14 mouse cellular contexts compared by ENCODE assay signal in genomic region chr13:14487812-14488211, GRCm38 (mm10). TPM values are rescaled to one million over a fixed set of nuclear protein-coding genes. Genes with fewer than 3 reads are reported as not detected.
DNase-seq lines count a peak whose midpoint lies in the region; ATAC-seq lines count a peak whose summit lies in the region.
"Had no signal": no experiment of that assay in that cellular context is flagged by ENCODE, and none has a peak within 500 bp of the region (broad histone marks: within the 10 kb centered on the region; RNA-seq: fewer than 3 reads in every experiment).

No protein-coding gene starts in this region.

- 0 out of 2 replicates have a peak, but pooled peaks have one; percentile 66 for ATAC-seq in midbrain, embryonic 12.5 days (ENCODE audit: low FRiP score, low read depth)
- ATAC-seq in midbrain, embryonic 16.5 days = no peak
- peak; percentile 88 for ATAC-seq in forebrain, embryonic 13.5 days
- peak; percentile 48; the same call in 1 of the 2 replicates for ATAC-seq in hindbrain, embryonic 14.5 days (ENCODE audit: low FRiP score)
- ATAC-seq: liver, postnatal 0 days had no signal

- no peak for DNase-seq in hindbrain, embryonic 14.5 days (ENCODE audit: low spot score)
- peak; percentile 9 for DNase-seq in retina, embryonic 14.5 days (ENCODE audit: low spot score)
- DNase-seq in ovary, adult 18-20 months (ENCODE audit: low spot score) = no peak
- no peak for DNase-seq in lung, postnatal 4 days
- DNase-seq: adrenal gland, postnatal 36 days; cerebellum, postnatal 14 days; gastrocnemius, postnatal 14 days; kidney, adult 8-10 months; kidney, postnatal 36 days; liver, postnatal 0 days; lung, postnatal 14 days had no signal

- no peaks in the 10 kb centered on the region for H3K9me3 ChIP-seq in midbrain, embryonic 12.5 days
- no peaks in the 10 kb centered on the region for H3K9me3 ChIP-seq in midbrain, embryonic 16.5 days (replicated peaks; ENCODE audit: control insufficient read depth, low read length, poor library complexity, severe bottlenecking)
- no peaks in the 10 kb centered on the region for H3K9me3 ChIP-seq in forebrain, embryonic 13.5 days (replicated peaks)
- H3K9me3 ChIP-seq in hindbrain, embryonic 14.5 days (ENCODE audit: control insufficient read depth, low read length) = no peaks in the 10 kb centered on the region

- H3K27ac ChIP-seq in midbrain, embryonic 12.5 days (replicated peaks) = no peak overlapping the region
- H3K27ac ChIP-seq in midbrain, embryonic 16.5 days (ENCODE audit: low read length) = no peak overlapping the region
- H3K27ac ChIP-seq in forebrain, embryonic 13.5 days = no peak overlapping the region
- no peak overlapping the region for H3K27ac ChIP-seq in hindbrain, embryonic 14.5 days

- no peak overlapping the region for H3K4me3 ChIP-seq in midbrain, embryonic 12.5 days
- H3K4me3 ChIP-seq in midbrain, embryonic 16.5 days (ENCODE audit: low read depth, low read length) = no peak overlapping the region
- H3K4me3 ChIP-seq in forebrain, embryonic 13.5 days = no peak overlapping the region
- no peak overlapping the region for H3K4me3 ChIP-seq in hindbrain, embryonic 14.5 days (replicated peaks; ENCODE audit: low read length)

- no peaks in the 10 kb centered on the region for H3K36me3 ChIP-seq in midbrain, embryonic 12.5 days
- H3K36me3 ChIP-seq in midbrain, embryonic 16.5 days (ENCODE audit: control insufficient read depth, insufficient read depth, low read length) = no peaks in the 10 kb centered on the region
- no peaks in the 10 kb centered on the region for H3K36me3 ChIP-seq in forebrain, embryonic 13.5 days (ENCODE audit: poor library complexity, severe bottlenecking)
- H3K36me3 ChIP-seq in hindbrain, embryonic 14.5 days (replicated peaks; ENCODE audit: control insufficient read depth, insufficient read depth) = no peaks in the 10 kb centered on the region

- H3K9ac ChIP-seq in midbrain, embryonic 12.5 days (replicated peaks) = no peak overlapping the region
- no peak overlapping the region for H3K9ac ChIP-seq in midbrain, embryonic 16.5 days (ENCODE audit: low read depth, low read length)
- H3K9ac ChIP-seq in forebrain, embryonic 13.5 days = no peak overlapping the region
- H3K9ac ChIP-seq in hindbrain, embryonic 14.5 days = no peak overlapping the region
- H3K9ac ChIP-seq: liver, postnatal 0 days had no signal

- H3K4me2 ChIP-seq in midbrain, embryonic 12.5 days (replicated peaks) = no peak overlapping the region
- no peak overlapping the region for H3K4me2 ChIP-seq in midbrain, embryonic 16.5 days (ENCODE audit: low read length)
- H3K4me2 ChIP-seq in forebrain, embryonic 13.5 days = no peak overlapping the region
- H3K4me2 ChIP-seq in hindbrain, embryonic 14.5 days (replicated peaks) = no peak overlapping the region

- H3K27me3 ChIP-seq in midbrain, embryonic 12.5 days = no peaks in the 10 kb centered on the region
- no peaks in the 10 kb centered on the region for H3K27me3 ChIP-seq in midbrain, embryonic 16.5 days (ENCODE audit: control insufficient read depth, insufficient read depth, low read depth, low read length)
- H3K27me3 ChIP-seq in forebrain, embryonic 13.5 days = no peaks in the 10 kb centered on the region
- H3K27me3 ChIP-seq in hindbrain, embryonic 14.5 days (ENCODE audit: control insufficient read depth, insufficient read depth, low read length) = no peaks in the 10 kb centered on the region

- H3K4me1 ChIP-seq in midbrain, embryonic 12.5 days = no peaks in the 10 kb centered on the region
- no peaks in the 10 kb centered on the region for H3K4me1 ChIP-seq in midbrain, embryonic 16.5 days (ENCODE audit: control insufficient read depth, insufficient read depth, low read length)
- peaks cover 3% of the 10 kb centered on the region; the same call in 1 of the 2 replicates for H3K4me1 ChIP-seq in forebrain, embryonic 13.5 days
- H3K4me1 ChIP-seq in hindbrain, embryonic 14.5 days (replicated peaks; ENCODE audit: control insufficient read depth, insufficient read depth, low read length) = no peaks in the 10 kb centered on the region

- WGBS in midbrain, embryonic 12.5 days = 73% methylated on average over 2 of the region's 2 CpGs
- WGBS in midbrain, embryonic 16.5 days = 66% methylated on average over 2 of the region's 2 CpGs
- WGBS in forebrain, embryonic 13.5 days = 49% methylated on average over 2 of the region's 2 CpGs
- WGBS in hindbrain, embryonic 14.5 days = 64% methylated on average over 2 of the region's 2 CpGs

RNA-seq across cellular contexts. Expression of gene Hecw1, which starts 35.2 kb away (rescaled TPM):
- polyA plus RNA-seq in midbrain, embryonic 12.5 days (2016; fragmentation: Nextera tagmentation; extraction: Ambion mirVana) = 18.8 and 22.3 TPM in 2 replicates
- 45.9 and 51.8 TPM in 2 replicates for polyA plus RNA-seq in midbrain, embryonic 16.5 days (2015; fragmentation: Nextera tagmentation; extraction: Ambion mirVana)
- polyA plus RNA-seq in forebrain, embryonic 13.5 days (2015; fragmentation: Nextera tagmentation; extraction: Ambion mirVana) = 23.8 and 24.9 TPM in 2 replicates
- 42.6 and 48.7 TPM in 2 replicates for polyA plus RNA-seq in hindbrain, embryonic 14.5 days (2014; fragmentation: Nextera tagmentation; extraction: Ambion mirVana)
- polyA plus RNA-seq: liver, postnatal 0 days had no signal
